Mouse (Mus musculus) hindbrain, embryonic 14.5 days (tissue): ENCODE measurements around the gene C1rl. TPM values are rescaled to one million over a fixed set of nuclear protein-coding genes. Genes with fewer than 3 reads are reported as not detected.

ENCODE experiments used
- ATAC-seq: fragments of 200-750 bp; cut with Nextera tagmentation; 2 replicates; pipeline ENCODE4 v1.8.0; 2017; ENCODE audit warnings: moderate number of reproducible peaks, mild to moderate bottlenecking, moderate TSS enrichment, moderate library complexity; ENCODE audit not compliant: low FRiP score
- DNase-seq: peaks from one replicate; pipeline ENCODE4 v3.0.0-alpha.2; 2015; ENCODE audit warnings: low spot score
- H3K27ac ChIP-seq: fragments of 300-500 bp; sonication (generic); 2 replicates; pipeline ENCODE4 v1.5.1; 2014; ENCODE audit warnings: mild to moderate bottlenecking, moderate library complexity
- H3K27me3 ChIP-seq: fragments of 300-500 bp; sonication (generic); 2 replicates; pipeline ENCODE4 v1.6.1; 2014; ENCODE audit warnings: mild to moderate bottlenecking, low read length, mixed read lengths; ENCODE audit not compliant: control insufficient read depth, insufficient read depth
- H3K36me3 ChIP-seq: fragments of 300-500 bp; sonication (generic); replicated peaks from 2 replicates; pipeline ENCODE4 v1.6.1; 2014; ENCODE audit not compliant: control insufficient read depth, insufficient read depth
- H3K4me1 ChIP-seq: fragments of 300-500 bp; sonication (generic); replicated peaks from 2 replicates; pipeline ENCODE4 v1.6.1; 2014; ENCODE audit warnings: antibody characterized with exemption, low read length, mixed read lengths; ENCODE audit not compliant: control insufficient read depth, insufficient read depth
- H3K4me2 ChIP-seq: fragments of 300-500 bp; sonication (generic); replicated peaks from 2 replicates; pipeline ENCODE4 v1.6.1; 2014; ENCODE audit warnings: mild to moderate bottlenecking, moderate library complexity
- H3K4me3 ChIP-seq: fragments of 300-500 bp; sonication (generic); replicated peaks from 2 replicates; pipeline ENCODE4 v1.5.1; 2014; ENCODE audit warnings: mild to moderate bottlenecking, low read length
- H3K9ac ChIP-seq: fragments of 300-500 bp; sonication (generic); 2 replicates; pipeline ENCODE4 v1.6.1; 2014
- H3K9me3 ChIP-seq: fragments of 300-500 bp; sonication (generic); 2 replicates; pipeline ENCODE4 v1.6.1; 2016; ENCODE audit warnings: low read length; ENCODE audit not compliant: control insufficient read depth
- WGBS: fragments of 180-500 bp; shearing (Covaris S2); extraction: QIAGEN DNeasy Blood & Tissue Kit; methylation state at CpG from one replicate; pipeline ENCODE4 v1.1.7; 2014; 5-methylcytosine and 5-hydroxymethylcytosine counted together
- polyA plus RNA-seq: library from polyadenylated mRNA; unstranded; fragments of >200 nt; fragmentation: Nextera tagmentation; extraction: Ambion mirVana; gene quantifications from 2 replicates; pipeline ENCODE4 v1.2.1, GENCODE M21; 2014

Gene C1rl
- polyA plus RNA-seq, result 0.31 and 0.46 TPM in 2 replicates

GRCm38 (mm10) chr6:124492842-124493561, at the start of gene C1rl:
C1rl (plus strand) TSS chr6:124493113.
- Histone ChIP-seq H3K4me2 (no peak within 1 kb of the TSS), H3K4me1 (no peaks in the 10 kb centered on the region), H3K4me3 (no peak within 1 kb of the TSS), H3K36me3 (no peaks in the 10 kb centered on the region), H3K27me3 (no peaks in the 10 kb centered on the region), H3K9me3 (no peaks in the 10 kb centered on the region), H3K27ac (no peak within 1 kb of the TSS), H3K9ac (no peak within 1 kb of the TSS)
- DNase-seq (peak; percentile 72), ATAC-seq (peak; percentile 70; the same call in 1 of the 2 replicates)
- 56% methylated on average over 4 of the region's 4 CpGs for WGBS

GRCm38 (mm10) chr6:124443338-124443737, 49.6 kb upstream of the C1rl start:
- DNase-seq (no peak), ATAC-seq (no peak)
- H3K4me3 ChIP-seq, result no peak overlapping the region
- no peak overlapping the region for H3K9ac ChIP-seq
- WGBS, result 94% methylated on average over 2 of the region's 2 CpGs
- H3K4me2 ChIP-seq, result no peak overlapping the region
- no peaks in the 10 kb centered on the region for H3K9me3 ChIP-seq
- H3K36me3 ChIP-seq, result peaks cover 57% of the 10 kb centered on the region
- H3K4me1 ChIP-seq, result no peaks in the 10 kb centered on the region
- no peak overlapping the region for H3K27ac ChIP-seq
- H3K27me3 ChIP-seq, result no peaks in the 10 kb centered on the region

- H3K27ac ChIP-seq, result no peak overlapping the region
These were observed 46.9 kb upstream of the C1rl start for GRCm38 (mm10) chr6:124446024-124446423.

GRCm38 (mm10) chr6:124446459-124446858, 46.5 kb upstream of the C1rl start:
- 98% methylated on average over 9 of the region's 9 CpGs for WGBS
- no peak for ATAC-seq

More at GRCm38 (mm10) chr6:124446024-124446423, 46.9 kb upstream of the C1rl start:
- DNase-seq (no peak), ATAC-seq (no peak)
- Histone ChIP-seq H3K9me3 (no peaks in the 10 kb centered on the region), H3K27me3 (no peaks in the 10 kb centered on the region), H3K36me3 (peaks cover 65% of the 10 kb centered on the region), H3K9ac (no peak overlapping the region), H3K4me3 (no peak overlapping the region), H3K4me1 (no peaks in the 10 kb centered on the region), H3K4me2 (no peak overlapping the region)
- 90% methylated on average over 2 of the region's 2 CpGs for WGBS

GRCm38 (mm10) chr6:124447356-124447755, 45.6 kb upstream of the C1rl start:
- Histone ChIP-seq H3K36me3 (peaks cover 71% of the 10 kb centered on the region), H3K4me3 (no peak overlapping the region), H3K9ac (no peak overlapping the region), H3K4me1 (no peaks in the 10 kb centered on the region), H3K27me3 (no peaks in the 10 kb centered on the region), H3K27ac (no peak overlapping the region), H3K9me3 (no peaks in the 10 kb centered on the region), H3K4me2 (no peak overlapping the region)
- ATAC-seq (no peak), DNase-seq (no peak)
- 91% methylated on average over 2 of the region's 2 CpGs for WGBS

More at GRCm38 (mm10) chr6:124446459-124446858, 46.5 kb upstream of the C1rl start:
- no peak overlapping the region for H3K4me2 ChIP-seq
- no peak for DNase-seq
- no peak overlapping the region for H3K9ac ChIP-seq
- no peaks in the 10 kb centered on the region for H3K27me3 ChIP-seq
- H3K4me3 ChIP-seq, result no peak overlapping the region
- peaks cover 65% of the 10 kb centered on the region for H3K36me3 ChIP-seq
- no peak overlapping the region for H3K27ac ChIP-seq
- no peaks in the 10 kb centered on the region for H3K9me3 ChIP-seq
- no peaks in the 10 kb centered on the region for H3K4me1 ChIP-seq

- ATAC-seq (no peak), DNase-seq (no peak)
- Histone ChIP-seq H3K9me3 (no peaks in the 10 kb centered on the region), H3K4me3 (no peak overlapping the region), H3K4me1 (no peaks in the 10 kb centered on the region), H3K36me3 (peaks cover 75% of the 10 kb centered on the region), H3K27me3 (no peaks in the 10 kb centered on the region), H3K4me2 (no peak overlapping the region), H3K27ac (no peak overlapping the region), H3K9ac (no peak overlapping the region)
- WGBS, result 76% methylated on average over 10 of the region's 10 CpGs
These were observed 44.6 kb upstream of the C1rl start for GRCm38 (mm10) chr6:124448186-124448852.

GRCm38 (mm10) chr6:124448959-124449667, 43.8 kb upstream of the C1rl start:
- Histone ChIP-seq H3K4me2 (no peak overlapping the region), H3K27ac (no peak overlapping the region), H3K4me1 (no peaks in the 10 kb centered on the region), H3K36me3 (peaks cover 72% of the 10 kb centered on the region), H3K9ac (no peak overlapping the region), H3K27me3 (no peaks in the 10 kb centered on the region), H3K4me3 (no peak overlapping the region), H3K9me3 (no peaks in the 10 kb centered on the region)
- DNase-seq, result no peak
- ATAC-seq, result no peak
- WGBS, result 95% methylated on average over 16 of the region's 16 CpGs

GRCm38 (mm10) chr6:124449668-124450383, 43.1 kb upstream of the C1rl start:
- H3K9me3 ChIP-seq, result no peaks in the 10 kb centered on the region
- peaks cover 66% of the 10 kb centered on the region for H3K36me3 ChIP-seq
- H3K27me3 ChIP-seq, result no peaks in the 10 kb centered on the region
- no peak overlapping the region for H3K9ac ChIP-seq
- ATAC-seq (no peak), DNase-seq (no peak)
- H3K27ac ChIP-seq, result no peak overlapping the region
- 89% methylated on average over 18 of the region's 18 CpGs for WGBS
- H3K4me2 ChIP-seq, result no peak overlapping the region
- H3K4me1 ChIP-seq, result no peaks in the 10 kb centered on the region
- H3K4me3 ChIP-seq, result no peak overlapping the region

GRCm38 (mm10) chr6:124451995-124452394, 40.9 kb upstream of the C1rl start:
- no peak overlapping the region for H3K4me2 ChIP-seq
- no peak for ATAC-seq
- H3K9ac ChIP-seq, result no peak overlapping the region
- H3K9me3 ChIP-seq, result no peaks in the 10 kb centered on the region
- WGBS, result 63% methylated on average over 3 of the region's 3 CpGs
- no peak overlapping the region for H3K4me3 ChIP-seq
- DNase-seq, result no peak
- no peaks in the 10 kb centered on the region for H3K4me1 ChIP-seq
- H3K27me3 ChIP-seq, result no peaks in the 10 kb centered on the region
- H3K27ac ChIP-seq, result no peak overlapping the region
- peaks cover 57% of the 10 kb centered on the region for H3K36me3 ChIP-seq
